Mouse (Mus musculus) forebrain, embryonic 11.5 days (tissue): ENCODE measurements at regions not wholly inside any gene's neighbourhood (a gene's known extent, or its start where the extent isn't known, plus 50 kb on each side); places are given as distances from the start of the nearest gene placed in this dataset.

Source experiments
- ATAC-seq: fragments of 200-750 bp; cut with Nextera tagmentation; replicated peaks from 2 replicates; pipeline ENCODE4 v1.8.0; 2017; ENCODE audit warnings: moderate TSS enrichment; ENCODE audit not compliant: low FRiP score
- DNase-seq: peaks from one replicate; pipeline ENCODE4 v3.0.0-alpha.2; 2017; ENCODE audit warnings: low spot score
- H3K27ac ChIP-seq: fragments of 300-500 bp; sonication (generic); 2 replicates; pipeline ENCODE4 v1.5.1; 2014; ENCODE audit warnings: low read depth, low read length
- H3K27me3 ChIP-seq: fragments of 300-500 bp; sonication (generic); 2 replicates; pipeline ENCODE4 v1.6.1; 2014; ENCODE audit warnings: mild to moderate bottlenecking, low read length, mixed read lengths; ENCODE audit not compliant: control insufficient read depth, insufficient read depth
- H3K36me3 ChIP-seq: fragments of 300-500 bp; sonication (generic); 2 replicates; pipeline ENCODE4 v1.6.1; 2014; ENCODE audit warnings: mild to moderate bottlenecking, low read length, moderate library complexity, mixed read lengths; ENCODE audit not compliant: control insufficient read depth, insufficient read depth
- H3K4me1 ChIP-seq: fragments of 300-500 bp; sonication (generic); replicated peaks from 2 replicates; pipeline ENCODE4 v1.6.1; 2014; ENCODE audit warnings: low read length, mixed read lengths; ENCODE audit not compliant: control insufficient read depth, insufficient read depth
- H3K4me2 ChIP-seq: fragments of 300-500 bp; sonication (generic); 2 replicates; pipeline ENCODE4 v1.6.1; 2014; ENCODE audit warnings: low read depth, mild to moderate bottlenecking, low read length, moderate library complexity, mixed read lengths; ENCODE audit not compliant: severe bottlenecking
- H3K4me3 ChIP-seq: fragments of 300-500 bp; sonication (generic); 2 replicates; pipeline ENCODE4 v1.5.1; 2014; ENCODE audit warnings: low read depth, low read length
- H3K9ac ChIP-seq: fragments of 300-500 bp; sonication (generic); 2 replicates; pipeline ENCODE4 v1.6.1; 2014; ENCODE audit warnings: low read length
- H3K9me3 ChIP-seq: fragments of 300-500 bp; sonication (generic); 2 replicates; pipeline ENCODE4 v1.6.1; 2016; ENCODE audit warnings: low read length, mixed read lengths; ENCODE audit not compliant: control insufficient read depth
- WGBS: fragments of 180-500 bp; shearing (Covaris S2); extraction: QIAGEN DNeasy Blood & Tissue Kit; methylation state at CpG from one replicate; pipeline ENCODE4 v1.1.7; 2014; 5-methylcytosine and 5-hydroxymethylcytosine counted together

GRCm38 (mm10) chr4:33661862-33662261, 262.5 kb upstream of the Cnr1 start:
- Histone ChIP-seq H3K27me3 (no peaks in the 10 kb centered on the region), H3K27ac (no peak overlapping the region), H3K4me1 (peaks cover 6% of the 10 kb centered on the region), H3K4me2 (no peak overlapping the region), H3K9ac (no peak overlapping the region), H3K9me3 (no peaks in the 10 kb centered on the region), H3K4me3 (no peak overlapping the region), H3K36me3 (no peaks in the 10 kb centered on the region)
- no peak for DNase-seq
- no peak for ATAC-seq
- WGBS, result 97% methylated on average over 2 of the region's 3 CpGs

- H3K9me3 ChIP-seq, result no peaks in the 10 kb centered on the region
- no peak overlapping the region for H3K27ac ChIP-seq
- H3K4me2 ChIP-seq, result no peak overlapping the region
- DNase-seq, result no peak
- no peaks in the 10 kb centered on the region for H3K27me3 ChIP-seq
- no peak overlapping the region for H3K9ac ChIP-seq
- WGBS, result 83% methylated on average over 11 of the region's 11 CpGs
- no peaks in the 10 kb centered on the region for H3K36me3 ChIP-seq
- no peak for ATAC-seq
- peaks cover 6% of the 10 kb centered on the region for H3K4me1 ChIP-seq
- no peak overlapping the region for H3K4me3 ChIP-seq
Measured at GRCm38 (mm10) chr4:33662965-33663364, 261.4 kb upstream of the Cnr1 start.

DNA sequence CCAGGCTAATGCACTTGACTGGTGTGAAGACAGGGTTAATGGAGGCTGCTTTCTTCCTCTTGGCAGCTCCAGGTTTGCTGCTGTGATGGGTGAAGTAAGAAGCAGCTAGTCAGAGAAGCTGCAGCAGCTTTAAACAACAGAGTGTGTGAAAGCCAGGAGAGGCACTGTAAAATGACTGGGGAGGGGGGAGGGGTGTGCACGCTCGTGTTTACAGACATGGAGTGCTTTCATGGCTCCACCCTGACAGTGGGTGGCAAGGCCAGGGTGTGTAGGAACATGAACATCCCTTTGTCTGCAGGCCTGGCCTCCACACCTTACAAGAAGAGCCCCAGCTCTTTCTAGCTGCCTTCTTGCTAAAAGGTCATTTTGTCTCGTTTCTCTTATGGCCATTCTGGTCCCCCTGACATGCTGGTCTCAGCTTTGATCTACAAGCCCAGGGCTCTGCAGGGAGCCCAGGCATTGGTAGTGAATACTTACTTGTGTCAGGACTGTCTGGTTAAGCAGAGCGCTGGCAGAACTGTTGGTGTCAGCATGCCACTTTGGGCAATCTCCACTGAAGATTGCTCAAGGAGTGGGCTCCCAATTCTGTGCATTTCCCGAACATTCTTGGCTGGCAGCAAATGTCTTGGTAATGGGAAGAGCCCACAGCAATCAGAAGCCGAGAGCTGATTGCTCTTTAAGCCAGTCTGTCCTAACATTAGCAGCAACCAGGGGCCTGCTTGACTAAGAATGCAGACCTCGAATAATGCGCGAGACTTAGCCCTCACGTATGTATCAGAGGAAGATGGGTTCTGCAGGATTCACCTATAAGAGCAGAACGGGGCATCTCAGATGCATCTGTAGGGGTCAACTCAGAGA, 260.5 kb upstream of the Cnr1 start:
- Histone ChIP-seq H3K4me2 (no peak overlapping the region), H3K9me3 (no peaks in the 10 kb centered on the region), H3K4me1 (peaks cover 6% of the 10 kb centered on the region), H3K27ac (no peak overlapping the region), H3K36me3 (no peaks in the 10 kb centered on the region), H3K9ac (no peak overlapping the region), H3K27me3 (no peaks in the 10 kb centered on the region), H3K4me3 (no peak overlapping the region)
- ATAC-seq (no peak), DNase-seq (no peak)
- 64% methylated on average over 11 of the region's 11 CpGs for WGBS

GRCm38 (mm10) chr4:33664474-33664822, 259.9 kb upstream of the Cnr1 start:
- DNase-seq (no peak), ATAC-seq (no peak)
- Histone ChIP-seq H3K4me2 (no peak overlapping the region), H3K36me3 (no peaks in the 10 kb centered on the region), H3K9ac (no peak overlapping the region), H3K9me3 (no peaks in the 10 kb centered on the region), H3K4me1 (peaks cover 6% of the 10 kb centered on the region), H3K27me3 (no peaks in the 10 kb centered on the region), H3K4me3 (no peak overlapping the region), H3K27ac (no peak overlapping the region)
- 86% methylated on average over 5 of the region's 5 CpGs for WGBS

- H3K4me3 ChIP-seq, result no peak overlapping the region
- no peak overlapping the region for H3K4me2 ChIP-seq
- H3K27me3 ChIP-seq, result no peaks in the 10 kb centered on the region
- H3K9ac ChIP-seq, result no peak overlapping the region
- WGBS, result 77% methylated on average over 14 of the region's 14 CpGs
- H3K27ac ChIP-seq, result no peak overlapping the region
- ATAC-seq, result no peak
- no peaks in the 10 kb centered on the region for H3K9me3 ChIP-seq
- H3K4me1 ChIP-seq, result peaks cover 6% of the 10 kb centered on the region
- no peaks in the 10 kb centered on the region for H3K36me3 ChIP-seq
- no peak for DNase-seq
Measured at GRCm38 (mm10) chr4:33665250-33665873, 259.0 kb upstream of the Cnr1 start.

- Histone ChIP-seq H3K4me1 (peaks cover 6% of the 10 kb centered on the region), H3K4me3 (no peak overlapping the region), H3K9me3 (no peaks in the 10 kb centered on the region), H3K27me3 (no peaks in the 10 kb centered on the region), H3K36me3 (no peaks in the 10 kb centered on the region), H3K9ac (no peak overlapping the region), H3K27ac (no peak overlapping the region), H3K4me2 (no peak overlapping the region)
- DNase-seq (no peak), ATAC-seq (no peak)
- WGBS, result 32% methylated on average over 3 of the region's 3 CpGs
Measured at GRCm38 (mm10) chr4:33668431-33668830, 256.0 kb upstream of the Cnr1 start.

DNA sequence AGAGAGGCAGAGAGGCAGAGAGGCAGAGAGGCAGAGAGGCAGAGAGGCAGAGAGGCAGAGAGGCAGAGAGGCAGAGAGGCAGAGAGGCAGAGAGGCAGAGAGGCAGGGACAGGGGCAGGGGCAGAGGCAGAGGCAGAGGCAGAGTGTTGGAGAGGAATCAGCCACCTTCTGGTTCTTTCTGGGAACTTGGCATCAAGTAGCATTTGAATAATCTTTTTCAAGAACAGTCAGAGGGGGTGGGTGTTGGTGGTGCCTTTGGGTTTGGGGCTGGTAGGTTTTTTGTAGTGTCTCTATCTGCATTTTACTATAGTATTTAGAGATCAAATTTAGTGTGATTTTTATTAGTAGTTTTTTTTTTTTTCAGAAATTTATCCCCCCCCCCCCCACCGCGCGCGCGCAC, 249.3 kb upstream of the Cnr1 start:
- no peak overlapping the region for H3K9ac ChIP-seq
- H3K9me3 ChIP-seq, result no peaks in the 10 kb centered on the region
- no peak overlapping the region for H3K27ac ChIP-seq
- DNase-seq (no peak), ATAC-seq (no peak)
- H3K4me2 ChIP-seq, result no peak overlapping the region
- H3K27me3 ChIP-seq, result no peaks in the 10 kb centered on the region
- H3K4me3 ChIP-seq, result no peak overlapping the region
- no peaks in the 10 kb centered on the region for H3K36me3 ChIP-seq
- WGBS, result no CpG with 5 or more reads among the region's 5 CpGs
- no peaks in the 10 kb centered on the region for H3K4me1 ChIP-seq

GRCm38 (mm10) chr4:33679351-33679750, 245.0 kb upstream of the Cnr1 start:
- no peaks in the 10 kb centered on the region for H3K9me3 ChIP-seq
- H3K27me3 ChIP-seq, result no peaks in the 10 kb centered on the region
- WGBS, result 83% methylated on average over 3 of the region's 3 CpGs
- no peak for ATAC-seq
- no peak overlapping the region for H3K4me3 ChIP-seq
- DNase-seq, result no peak
- no peak overlapping the region for H3K4me2 ChIP-seq
- H3K9ac ChIP-seq, result no peak overlapping the region
- H3K4me1 ChIP-seq, result no peaks in the 10 kb centered on the region
- H3K36me3 ChIP-seq, result no peaks in the 10 kb centered on the region
- H3K27ac ChIP-seq, result no peak overlapping the region

- H3K4me3 ChIP-seq, result no peak overlapping the region
- no peaks in the 10 kb centered on the region for H3K36me3 ChIP-seq
- H3K9ac ChIP-seq, result no peak overlapping the region
- H3K4me1 ChIP-seq, result peaks cover 1% of the 10 kb centered on the region; the same call in 1 of the 2 replicates
- no peak overlapping the region for H3K4me2 ChIP-seq
- H3K9me3 ChIP-seq, result no peaks in the 10 kb centered on the region
- DNase-seq, result no peak
- 90% methylated on average over 8 of the region's 8 CpGs for WGBS
- H3K27ac ChIP-seq, result no peak overlapping the region
- no peak for ATAC-seq
- H3K27me3 ChIP-seq, result no peaks in the 10 kb centered on the region
Measured at GRCm38 (mm10) chr4:33686135-33686534, 238.3 kb upstream of the Cnr1 start.
